Mouse (Mus musculus): ENCODE measurements around the gene Phactr4. TPM values are rescaled to one million over a fixed set of nuclear protein-coding genes. Genes with fewer than 3 reads are reported as not detected.
A peak's percentile ranks its signal among the peaks of the same experiment; 100 is the strongest.

Phactr4 gene
- polyA plus RNA-seq, 1 experiment from 2014 or later, result 27.5 TPM

DNA sequence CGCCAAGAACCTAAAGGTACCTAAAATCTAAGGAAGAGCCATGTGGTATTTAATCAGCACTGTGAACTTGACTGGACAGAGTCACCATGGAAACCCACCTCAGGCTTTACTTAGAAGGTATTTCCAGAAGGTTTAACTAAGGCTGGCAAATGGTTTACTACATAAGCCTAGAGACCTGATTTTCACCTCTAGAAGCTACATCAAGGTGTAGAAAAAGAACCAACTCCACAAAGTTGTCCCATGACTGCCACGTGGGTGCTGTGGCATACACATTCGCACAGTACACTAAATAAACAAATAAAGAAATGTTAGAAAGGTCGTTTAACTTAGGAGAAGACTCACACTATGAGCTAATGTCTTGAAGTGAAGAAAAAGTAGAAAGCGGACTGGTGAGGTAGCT is 17.7 kb downstream of the Phactr4 start:
- no peaks in the 10 kb centered on the region for H3K9me3 ChIP-seq (ENCODE audit: control insufficient read depth, low read depth, low read length)
- WGBS, result 76% methylated on average over 5 of the region's 5 CpGs
- H3K9ac ChIP-seq (replicated peaks; ENCODE audit: low read depth, low read length), result no peak overlapping the region
- no peak overlapping the region for H3K27ac ChIP-seq (ENCODE audit: low read length)
- ATAC-seq (ENCODE audit: insufficient number of reproducible peaks, insufficient read depth, low FRiP score, low read depth), result no peak
- H3K36me3 ChIP-seq (ENCODE audit: control insufficient read depth, insufficient read depth, low read length), result peaks cover 5% of the 10 kb centered on the region; the same call in 1 of the 2 replicates
- H3K4me1 ChIP-seq (ENCODE audit: control insufficient read depth, insufficient read depth, low read length), result no peaks in the 10 kb centered on the region; the same call in 1 of the 2 replicates
- no peak overlapping the region for H3K4me2 ChIP-seq (replicated peaks; ENCODE audit: low read depth, low read length)
- no peak overlapping the region for H3K4me3 ChIP-seq (ENCODE audit: low read depth, low read length)
- no peaks in the 10 kb centered on the region for H3K27me3 ChIP-seq (ENCODE audit: control insufficient read depth, insufficient read depth, low read length)

DNA sequence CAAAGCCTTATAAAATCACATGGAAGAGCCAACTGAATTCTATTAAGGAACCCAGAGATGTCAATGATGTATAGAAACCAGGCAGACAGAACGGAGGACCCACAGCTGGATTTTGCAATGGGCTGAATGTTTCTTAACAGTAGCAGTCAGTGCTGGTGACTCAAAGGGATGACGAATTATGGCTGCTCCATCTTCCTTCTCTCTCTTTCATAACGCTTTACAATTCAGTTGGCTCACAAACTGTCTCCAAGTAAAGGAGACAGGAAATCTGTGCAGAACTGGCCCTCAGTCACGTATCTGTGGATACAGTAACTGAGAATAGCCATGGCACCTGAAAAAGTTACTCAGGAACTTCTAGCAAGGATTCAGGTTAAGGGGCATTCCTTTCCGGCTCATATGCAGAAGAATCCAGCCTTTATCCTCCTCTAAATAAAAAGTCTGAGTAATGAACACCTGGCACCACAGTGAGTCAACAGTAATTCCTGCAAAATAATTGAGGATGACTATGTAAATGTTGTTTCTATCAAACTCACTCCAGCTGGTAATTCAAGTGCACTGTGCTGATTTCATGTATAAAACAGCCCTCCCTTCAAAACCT is 19.1 kb downstream of the Phactr4 start:
- no peak overlapping the region for H3K4me3 ChIP-seq (ENCODE audit: low read depth, low read length)
- no peak overlapping the region for H3K9ac ChIP-seq (replicated peaks; ENCODE audit: low read depth, low read length)
- H3K9me3 ChIP-seq (ENCODE audit: control insufficient read depth, low read depth, low read length), result no peaks in the 10 kb centered on the region
- peaks cover 5% of the 10 kb centered on the region; the same call in 1 of the 2 replicates for H3K36me3 ChIP-seq (ENCODE audit: control insufficient read depth, insufficient read depth, low read length)
- no peaks in the 10 kb centered on the region for H3K27me3 ChIP-seq (ENCODE audit: control insufficient read depth, insufficient read depth, low read length)
- 42% methylated on average over 5 of the region's 5 CpGs for WGBS
- no peak overlapping the region for H3K4me2 ChIP-seq (replicated peaks; ENCODE audit: low read depth, low read length)
- no peak for ATAC-seq (ENCODE audit: insufficient number of reproducible peaks, insufficient read depth, low FRiP score, low read depth)
- H3K4me1 ChIP-seq (ENCODE audit: control insufficient read depth, insufficient read depth, low read length), result peaks cover 10% of the 10 kb centered on the region
- no peak overlapping the region for H3K27ac ChIP-seq (ENCODE audit: low read length)

- Histone ChIP-seq H3K4me2 (replicated peaks; ENCODE audit: low read depth, low read length) (no peak overlapping the region), H3K36me3 (ENCODE audit: control insufficient read depth, insufficient read depth, low read length) (peaks cover 5% of the 10 kb centered on the region; the same call in 1 of the 2 replicates), H3K4me3 (ENCODE audit: low read depth, low read length) (no peak overlapping the region), H3K27ac (ENCODE audit: low read length) (no peak overlapping the region), H3K9ac (replicated peaks; ENCODE audit: low read depth, low read length) (no peak overlapping the region), H3K9me3 (ENCODE audit: control insufficient read depth, low read depth, low read length) (no peaks in the 10 kb centered on the region), H3K27me3 (ENCODE audit: control insufficient read depth, insufficient read depth, low read length) (no peaks in the 10 kb centered on the region), H3K4me1 (ENCODE audit: control insufficient read depth, insufficient read depth, low read length) (peaks cover 13% of the 10 kb centered on the region)
- ATAC-seq (ENCODE audit: insufficient number of reproducible peaks, insufficient read depth, low FRiP score, low read depth), result no peak
- 91% methylated on average over 9 of the region's 9 CpGs for WGBS
Measured at GRCm38 (mm10) chr4:132401016-132401415, 21.3 kb downstream of the Phactr4 start.

DNA sequence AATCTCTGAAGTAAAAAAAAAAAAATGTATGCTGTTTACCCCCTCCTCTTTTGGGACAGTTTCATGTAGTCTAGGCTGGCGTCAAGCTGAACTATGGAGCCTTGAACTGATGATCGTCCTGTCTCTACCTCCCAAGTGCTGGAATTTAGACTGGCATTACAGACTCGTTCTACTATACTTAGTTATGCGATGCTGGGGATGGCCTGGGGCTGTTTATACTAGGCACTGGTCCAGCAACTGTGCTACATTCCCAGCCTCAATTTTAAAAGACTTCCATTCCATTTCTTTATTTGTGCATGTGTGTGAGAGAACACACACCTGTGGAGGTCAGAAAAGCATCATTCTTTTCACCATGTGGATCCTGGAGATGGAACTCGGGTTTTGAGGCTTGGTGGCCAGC is 23.4 kb downstream of the Phactr4 start:
- H3K9ac ChIP-seq (replicated peaks; ENCODE audit: low read depth, low read length), result no peak overlapping the region
- H3K36me3 ChIP-seq (ENCODE audit: control insufficient read depth, insufficient read depth, low read length), result no peaks in the 10 kb centered on the region; the same call in 1 of the 2 replicates
- peaks cover 13% of the 10 kb centered on the region for H3K4me1 ChIP-seq (ENCODE audit: control insufficient read depth, insufficient read depth, low read length)
- no peaks in the 10 kb centered on the region for H3K27me3 ChIP-seq (ENCODE audit: control insufficient read depth, insufficient read depth, low read length)
- no peak for ATAC-seq (ENCODE audit: insufficient number of reproducible peaks, insufficient read depth, low FRiP score, low read depth)
- H3K4me2 ChIP-seq (replicated peaks; ENCODE audit: low read depth, low read length), result no peak overlapping the region
- WGBS, result 55% methylated on average over 5 of the region's 5 CpGs
- H3K27ac ChIP-seq (ENCODE audit: low read length), result no peak overlapping the region
- H3K9me3 ChIP-seq (ENCODE audit: control insufficient read depth, low read depth, low read length), result no peaks in the 10 kb centered on the region
- H3K4me3 ChIP-seq (ENCODE audit: low read depth, low read length), result no peak overlapping the region

DNA sequence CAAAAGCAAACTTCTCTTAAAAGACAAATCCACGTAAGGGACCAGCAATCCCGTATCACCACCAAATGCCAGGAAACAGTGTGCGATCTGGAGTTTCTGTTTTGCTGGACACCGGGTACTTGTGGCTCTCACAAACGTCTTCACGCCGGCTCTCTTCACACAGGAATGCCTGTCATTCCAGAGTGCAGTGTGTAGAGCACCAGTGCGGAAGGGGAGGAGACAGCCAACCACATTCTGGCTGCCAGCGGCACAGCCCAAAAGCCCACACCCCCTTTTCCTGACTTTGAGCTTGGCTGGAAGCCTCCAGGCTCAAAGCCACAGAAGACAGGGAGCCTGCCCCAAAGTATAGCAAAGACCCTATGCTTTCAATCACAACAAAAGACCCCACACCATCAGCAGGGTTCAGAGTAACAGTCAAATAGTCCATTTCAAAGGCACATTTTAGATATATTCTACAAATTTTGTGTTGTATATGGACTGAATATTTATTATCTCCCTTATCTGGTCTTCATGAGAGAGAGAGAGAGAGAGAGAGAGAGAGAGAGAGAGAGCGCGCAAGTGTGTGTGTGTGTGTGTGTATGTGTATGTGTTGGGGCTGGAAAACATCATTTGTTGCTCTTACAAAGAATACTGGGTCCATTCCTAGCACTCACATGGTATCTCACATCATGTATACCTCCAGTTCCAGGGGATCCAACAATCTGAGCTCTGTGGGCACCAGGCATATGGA is 24.1 kb downstream of the Phactr4 start:
- H3K9ac ChIP-seq (replicated peaks; ENCODE audit: low read depth, low read length), result no peak overlapping the region
- ATAC-seq (ENCODE audit: insufficient number of reproducible peaks, insufficient read depth, low FRiP score, low read depth), result no peak; the same call in 1 of the 2 replicates
- H3K4me1 ChIP-seq (ENCODE audit: control insufficient read depth, insufficient read depth, low read length), result peaks cover 13% of the 10 kb centered on the region
- no peaks in the 10 kb centered on the region; the same call in 1 of the 2 replicates for H3K36me3 ChIP-seq (ENCODE audit: control insufficient read depth, insufficient read depth, low read length)
- peak overlapping the region; percentile 55; the same call in 1 of the 2 replicates for H3K27ac ChIP-seq (ENCODE audit: low read length)
- no peaks in the 10 kb centered on the region for H3K27me3 ChIP-seq (ENCODE audit: control insufficient read depth, insufficient read depth, low read length)
- H3K4me2 ChIP-seq (replicated peaks; ENCODE audit: low read depth, low read length), result peak overlapping the region; percentile 40
- WGBS, result 24% methylated on average over 11 of the region's 11 CpGs
- H3K4me3 ChIP-seq (ENCODE audit: low read depth, low read length), result peak overlapping the region; percentile 15
- no peaks in the 10 kb centered on the region for H3K9me3 ChIP-seq (ENCODE audit: control insufficient read depth, low read depth, low read length)

GRCm38 (mm10) chr4:132397120-132397519 is 25.2 kb downstream of the Phactr4 start:
- no peaks in the 10 kb centered on the region for H3K9me3 ChIP-seq (ENCODE audit: control insufficient read depth, low read depth, low read length)
- H3K36me3 ChIP-seq (ENCODE audit: control insufficient read depth, insufficient read depth, low read length), result no peaks in the 10 kb centered on the region; the same call in 1 of the 2 replicates
- 83% methylated on average over 3 of the region's 3 CpGs for WGBS
- H3K4me3 ChIP-seq (ENCODE audit: low read depth, low read length), result no peak overlapping the region
- ATAC-seq (ENCODE audit: insufficient number of reproducible peaks, insufficient read depth, low FRiP score, low read depth), result no peak
- H3K27ac ChIP-seq (ENCODE audit: low read length), result no peak overlapping the region
- peaks cover 13% of the 10 kb centered on the region for H3K4me1 ChIP-seq (ENCODE audit: control insufficient read depth, insufficient read depth, low read length)
- H3K9ac ChIP-seq (replicated peaks; ENCODE audit: low read depth, low read length), result no peak overlapping the region
- no peaks in the 10 kb centered on the region for H3K27me3 ChIP-seq (ENCODE audit: control insufficient read depth, insufficient read depth, low read length)
- no peak overlapping the region for H3K4me2 ChIP-seq (replicated peaks; ENCODE audit: low read depth, low read length)

DNA sequence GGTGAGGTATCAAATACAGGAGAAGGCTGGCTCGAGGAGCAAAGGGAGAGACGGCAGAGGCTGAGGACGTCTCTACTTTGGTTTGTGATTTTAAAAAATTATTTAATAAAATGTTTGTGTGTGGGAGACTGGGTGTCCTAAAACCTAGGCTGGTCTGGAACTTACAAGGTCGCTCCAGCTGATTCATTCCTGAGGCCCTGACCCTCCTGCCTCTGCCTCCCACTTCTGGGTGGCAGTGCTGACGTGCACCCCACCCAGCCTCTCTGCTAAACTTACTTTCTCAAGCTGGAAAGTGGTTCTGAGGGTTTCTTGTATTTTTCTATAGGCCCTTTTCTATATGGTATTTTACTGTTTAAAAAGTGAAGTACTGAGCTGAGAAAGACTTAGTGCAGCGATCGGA is 26.0 kb downstream of the Phactr4 start:
- Histone ChIP-seq H3K4me1 (ENCODE audit: control insufficient read depth, insufficient read depth, low read length) (peaks cover 13% of the 10 kb centered on the region), H3K27ac (ENCODE audit: low read length) (no peak overlapping the region), H3K4me3 (ENCODE audit: low read depth, low read length) (no peak overlapping the region), H3K9me3 (ENCODE audit: control insufficient read depth, low read depth, low read length) (no peaks in the 10 kb centered on the region), H3K27me3 (ENCODE audit: control insufficient read depth, insufficient read depth, low read length) (no peaks in the 10 kb centered on the region), H3K4me2 (replicated peaks; ENCODE audit: low read depth, low read length) (no peak overlapping the region), H3K9ac (replicated peaks; ENCODE audit: low read depth, low read length) (no peak overlapping the region), H3K36me3 (ENCODE audit: control insufficient read depth, insufficient read depth, low read length) (no peaks in the 10 kb centered on the region; the same call in 1 of the 2 replicates)
- ATAC-seq (ENCODE audit: insufficient number of reproducible peaks, insufficient read depth, low FRiP score, low read depth), result no peak
- 93% methylated on average over 7 of the region's 7 CpGs for WGBS

DNA sequence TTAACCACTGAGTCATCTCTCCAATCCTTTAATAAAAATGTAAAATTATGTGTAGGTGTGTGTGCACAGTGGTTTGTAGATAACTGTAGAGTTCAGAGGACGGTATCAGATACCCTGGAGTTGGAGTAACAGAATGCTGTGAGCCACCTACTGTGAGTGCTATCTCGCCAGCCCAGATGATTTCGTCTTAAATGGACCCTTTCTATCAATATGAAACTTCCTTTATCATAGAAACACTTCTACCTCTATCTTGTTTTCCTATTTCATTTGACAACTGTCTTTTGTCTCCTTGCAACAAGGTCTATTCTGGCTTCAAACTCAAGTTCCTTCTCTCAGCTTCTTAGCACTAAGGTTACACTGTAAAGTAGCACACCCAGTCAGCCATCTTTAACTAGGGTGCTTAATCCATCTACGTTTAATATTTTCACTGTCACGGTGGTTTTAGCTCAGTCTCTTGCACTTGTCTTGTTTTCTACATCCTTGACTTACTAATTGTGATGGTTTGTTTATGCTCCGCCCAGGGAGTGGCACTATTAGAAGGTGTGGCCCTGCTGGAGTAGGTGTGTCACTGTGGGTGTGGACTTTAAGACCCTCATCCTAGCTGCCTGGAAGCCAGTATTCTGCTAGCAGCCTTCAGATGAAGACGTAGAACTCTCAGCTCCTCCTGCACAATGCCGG is 31.1 kb downstream of the Phactr4 start:
- no peak overlapping the region for H3K4me2 ChIP-seq (replicated peaks; ENCODE audit: low read depth, low read length)
- H3K4me3 ChIP-seq (ENCODE audit: low read depth, low read length), result no peak overlapping the region
- no peak overlapping the region for H3K9ac ChIP-seq (replicated peaks; ENCODE audit: low read depth, low read length)
- no peaks in the 10 kb centered on the region for H3K9me3 ChIP-seq (ENCODE audit: control insufficient read depth, low read depth, low read length)
- no peak overlapping the region for H3K27ac ChIP-seq (ENCODE audit: low read length)
- no peak for ATAC-seq (ENCODE audit: insufficient number of reproducible peaks, insufficient read depth, low FRiP score, low read depth)
- 91% methylated on average over 8 of the region's 8 CpGs for WGBS
- no peaks in the 10 kb centered on the region for H3K27me3 ChIP-seq (ENCODE audit: control insufficient read depth, insufficient read depth, low read length)
- H3K4me1 ChIP-seq (ENCODE audit: control insufficient read depth, insufficient read depth, low read length), result no peaks in the 10 kb centered on the region
- H3K36me3 ChIP-seq (ENCODE audit: control insufficient read depth, insufficient read depth, low read length), result no peaks in the 10 kb centered on the region
